Mouse (Mus musculus) CH12.LX (cell line): ENCODE data around the gene Ttc34. TPM values are rescaled to one million over a fixed set of nuclear protein-coding genes. Genes with fewer than 3 reads are reported as not detected.

ENCODE experiments used
- DNase-seq: peaks from one replicate; pipeline ENCODE4 v3.0.0-alpha.2; 2013; ENCODE audit errors: extremely low read depth
- H3K27ac ChIP-seq: 2 replicates; pipeline ENCODE4 v1.5.1; 2012; ENCODE audit warnings: low read depth, mild to moderate bottlenecking, control low read depth, moderate library complexity; ENCODE audit not compliant: insufficient read depth
- H3K27me3 ChIP-seq: replicated peaks from 2 replicates; pipeline ENCODE3; 2012; ENCODE audit warnings: inconsistent platforms
- H3K36me3 ChIP-seq, 2 experiments: replicated peaks in 1 of 2; 2 replicates each; pipeline versions ENCODE3 to v1.6.1; 2012; ENCODE audit warnings: inconsistent platforms in 1 of 2, low read length in 1 of 2, mild to moderate bottlenecking in 1 of 2, mixed read lengths in 1 of 2, moderate library complexity in 1 of 2; ENCODE audit not compliant: control insufficient read depth in 1 of 2, insufficient read depth in 1 of 2
- H3K4me1 ChIP-seq, 2 experiments: 2 replicates each; pipeline ENCODE4 v1.6.1; 2012; ENCODE audit warnings: inconsistent platforms in 1 of 2, moderate library complexity in 1 of 2; ENCODE audit not compliant: insufficient read depth in 2 of 2, control insufficient read depth in 1 of 2
- H3K4me2 ChIP-seq: 2 replicates; pipeline ENCODE4 v1.6.1; 2012; ENCODE audit warnings: low read depth, mild to moderate bottlenecking, control low read depth; ENCODE audit not compliant: poor library complexity, insufficient read depth, severe bottlenecking
- H3K4me3 ChIP-seq, 3 experiments: fragments of 150-350 bp in 1 of 3; sonication (generic) in 1 of 3; replicated peaks in 1 of 3; 2 replicates each; pipeline versions ENCODE3 to v1.5.1; 2011 to 2012; ENCODE audit warnings: low read depth in 2 of 3, low read length in 2 of 3, mild to moderate bottlenecking in 2 of 3, moderate library complexity in 2 of 3, control low read depth in 1 of 3, improper control_type of control experiment in 1 of 3, inconsistent platforms in 1 of 3, mixed read lengths in 1 of 3; ENCODE audit not compliant: poor library complexity in 1 of 3
- H3K79me2 ChIP-seq: replicated peaks from 2 replicates; pipeline ENCODE4 v1.6.1; 2012; ENCODE audit warnings: mild to moderate bottlenecking, moderate library complexity; ENCODE audit not compliant: control insufficient read depth, poor library complexity, insufficient read depth, severe bottlenecking; ENCODE audit errors: extremely low read depth
- H3K9ac ChIP-seq: 2 replicates; pipeline ENCODE4 v1.6.1; 2012; ENCODE audit warnings: low read depth, mild to moderate bottlenecking, control low read depth, moderate library complexity; ENCODE audit not compliant: insufficient read depth
- H3K9me3 ChIP-seq: replicated peaks from 2 replicates; pipeline ENCODE3; 2012; ENCODE audit warnings: low read length, inconsistent platforms, mixed read lengths
- BHLHE40 ChIP-seq: IDR thresholded peaks from 2 replicates; pipeline ENCODE4 v1.6.1; 2011; ENCODE audit warnings: mild to moderate bottlenecking, low read depth, low read length, improper control_type of control experiment
- CHD2 ChIP-seq: IDR thresholded peaks from 2 replicates; pipeline ENCODE4 v1.6.1; 2011; ENCODE audit warnings: low read length, improper control_type of control experiment
- ELF1 ChIP-seq: IDR thresholded peaks from 2 replicates; pipeline ENCODE4 v1.6.1; 2014; ENCODE audit warnings: low read depth, mild to moderate bottlenecking, inconsistent platforms, low read length, improper control_type of control experiment
- EP300 ChIP-seq: IDR thresholded peaks from 2 replicates; pipeline ENCODE4 v1.6.1; 2011; ENCODE audit warnings: low read length, improper control_type of control experiment
- GABPA ChIP-seq: IDR thresholded peaks from 2 replicates; pipeline ENCODE4 v1.6.1; 2012; ENCODE audit warnings: low read depth, low read length, improper control_type of control experiment, inconsistent platforms; ENCODE audit not compliant: insufficient replicate concordance
- HCFC1 ChIP-seq: IDR thresholded peaks from 2 replicates; pipeline ENCODE4 v1.6.1; 2012; ENCODE audit warnings: low read depth, mild to moderate bottlenecking, inconsistent platforms, low read length, improper control_type of control experiment
- JUN ChIP-seq: IDR thresholded peaks from 2 replicates; pipeline ENCODE4 v1.6.1; 2011; ENCODE audit warnings: low read depth, mild to moderate bottlenecking, low read length, improper control_type of control experiment, moderate library complexity; ENCODE audit not compliant: insufficient read depth
- JUND ChIP-seq: conservative IDR thresholded peaks from 2 replicates; pipeline ENCODE4 v1.6.1; 2011; ENCODE audit warnings: low read depth, low read length, improper control_type of control experiment
- MAFK ChIP-seq: IDR thresholded peaks from 2 replicates; pipeline ENCODE4 v1.6.1; 2011; ENCODE audit warnings: low read length, improper control_type of control experiment; ENCODE audit not compliant: insufficient replicate concordance
- MAZ ChIP-seq: IDR thresholded peaks from 2 replicates; pipeline ENCODE4 v1.6.1; 2012; ENCODE audit warnings: low read depth, mild to moderate bottlenecking, inconsistent platforms, low read length, improper control_type of control experiment, moderate library complexity
- MXI1 ChIP-seq: IDR thresholded peaks from 2 replicates; pipeline ENCODE4 v1.6.1; 2011; ENCODE audit warnings: mild to moderate bottlenecking, low read depth, low read length, improper control_type of control experiment
- MYC ChIP-seq: IDR thresholded peaks from 2 replicates; pipeline ENCODE4 v1.6.1; 2011; ENCODE audit warnings: low read depth, mild to moderate bottlenecking, improper control_type of control experiment, low read length
- NELFE ChIP-seq: IDR thresholded peaks from 2 replicates; pipeline ENCODE4 v1.6.1; 2011; ENCODE audit warnings: low read depth, low read length, improper control_type of control experiment
- POLR2A ChIP-seq: IDR thresholded peaks from 2 replicates; pipeline ENCODE4 v1.6.1; 2011; ENCODE audit warnings: low read depth, mild to moderate bottlenecking, improper control_type of control experiment, low read length
- SMC3 ChIP-seq: IDR thresholded peaks from 2 replicates; pipeline ENCODE4 v1.6.1; 2011; ENCODE audit warnings: low read depth, low read length, improper control_type of control experiment
- TBP ChIP-seq: conservative IDR thresholded peaks from 2 replicates; pipeline ENCODE4 v1.6.1; 2011; ENCODE audit warnings: low read depth, low read length, improper control_type of control experiment
- TCF12 ChIP-seq: IDR thresholded peaks from 2 replicates; pipeline ENCODE4 v1.6.1; 2014; ENCODE audit warnings: low read depth, mild to moderate bottlenecking, inconsistent platforms, low read length, improper control_type of control experiment
- USF1 ChIP-seq: IDR thresholded peaks from 2 replicates; pipeline ENCODE4 v1.6.1; 2014; ENCODE audit warnings: low read depth, mild to moderate bottlenecking, inconsistent platforms, low read length, improper control_type of control experiment
- USF2 ChIP-seq: conservative IDR thresholded peaks from 2 replicates; pipeline ENCODE4 v1.6.1; 2011; ENCODE audit warnings: low read depth, low read length, improper control_type of control experiment
- ZC3H11A ChIP-seq: IDR thresholded peaks from 2 replicates; pipeline ENCODE4 v1.6.1; 2012; ENCODE audit warnings: low read depth, mild to moderate bottlenecking, inconsistent platforms, low read length, improper control_type of control experiment
- ZNF384 ChIP-seq: IDR thresholded peaks from 2 replicates; pipeline ENCODE4 v1.6.1; 2012; ENCODE audit warnings: low read depth, low read length, improper control_type of control experiment, inconsistent platforms
- dilution Hi-C: fragments of 300-500 bp; cut with MboI; formaldehyde crosslinking; loops from 2 replicates; pipeline ENCODE4 v1.14.3; 2020; ENCODE audit warnings: low sequenced_read_pairs; ENCODE audit not compliant: extremely low pct_unique_long_range_greater_than_20kb, extremely low pct_ligation_motif_present
- in situ Hi-C: fragments of 300-500 bp; cut with MboI; formaldehyde crosslinking; loops from 3 replicates; pipeline ENCODE4 v1.14.3; 2019; ENCODE audit warnings: low sequenced_read_pairs, low pct_ligation_motif_present, low pct_unique_long_range_greater_than_20kb, mixed read lengths
- polyA plus RNA-seq: library from polyadenylated mRNA; unstranded; fragments of >175 nt; gene quantifications from 2 replicates; pipeline ENCODE4 v1.2.1, GENCODE M21; 2012; ENCODE audit warnings: low read depth; ENCODE audit not compliant: insufficient read length
- total RNA-seq, 2 experiments: library from RNA; depleted of rRNA; stranded (reverse); fragments of 300-350 nt in 1 of 2; fragments of >200 nt in 1 of 2; gene quantifications; 2 replicates each; pipeline ENCODE4 v1.2.3; 2012 to 2014

Gene Ttc34
- total and polyA plus RNA-seq, 3 experiments: not detected

GRCm38 (mm10) chr4:154877864-154878548 is 40.7 kb downstream of the Ttc34 start (continued):
- TF ChIP-seq GABPA (no peak), JUND (no peak), MAZ (0 out of 2 replicates have a peak, but pooled peaks have one; percentile 40), JUN (no peak), HCFC1 (peak; percentile 71), BHLHE40 (no peak), MXI1 (peak; percentile 62; the same call in 1 of the 2 replicates), MYC (peak; percentile 32; the same call in 1 of the 2 replicates), MAFK (no peak), SMC3 (peak; percentile 90), NELFE (peak; percentile 77), TCF12 (peak; percentile 60; the same call in 1 of the 2 replicates)

GRCm38 (mm10) chr4:154880730-154881129 is 43.5 kb downstream of the Ttc34 start:
- no peak overlapping the region for H3K9ac ChIP-seq

GRCm38 (mm10) chr4:154882014-154882659 is 44.9 kb downstream of the Ttc34 start:
- in situ Hi-C loops (loop anchor here (5.0 to 10.0 kb wide), 2 partner anchors 60 to 363 kb away; partner anchors contain the start of gene Faap20), dilution Hi-C loops (loop anchor here (25.0 kb wide), 1 partner anchor 155 kb away; no protein-coding TSS in a partner anchor)
- Histone ChIP-seq H3K36me3 (no peaks in the 10 kb centered on the region), H3K4me2 (peak overlapping the region; percentile 23; the same call in 1 of the 2 replicates), H3K79me2 (no peaks in the 10 kb centered on the region), H3K4me1 (peaks cover 7 to 33% of the 10 kb centered on the region in 2 experiments), H3K27ac (no peak overlapping the region), H3K9ac (no peak overlapping the region), H3K9me3 (no peaks in the 10 kb centered on the region), H3K4me3 (no peak overlapping the region), H3K27me3 (peaks cover 8% of the 10 kb centered on the region)
- TF ChIP-seq HCFC1: no peak
- no peak for TF ChIP-seq NELFE
- no peak for TF ChIP-seq ZC3H11A
- TF ChIP-seq ZNF384: peak; percentile 76
- TF ChIP-seq CHD2: peak; percentile 63; the same call in 1 of the 2 replicates
- no peak for TF ChIP-seq USF1
- DNase-seq: peak; percentile 27

More at GRCm38 (mm10) chr4:154880730-154881129, 43.5 kb downstream of the Ttc34 start:
- Histone ChIP-seq H3K4me1 (peaks cover 7 to 33% of the 10 kb centered on the region in 2 experiments), H3K4me3 (no peak overlapping the region), H3K27ac (no peak overlapping the region), H3K27me3 (peaks cover 18% of the 10 kb centered on the region), H3K36me3 (no peaks in the 10 kb centered on the region), H3K4me2 (no peak overlapping the region)
- DNase-seq: no peak
- dilution Hi-C loops: loop anchor here (25.0 kb wide), 1 partner anchor 157 kb away; no protein-coding TSS in a partner anchor
- no peak for TF ChIP-seq POLR2A
- no peak for TF ChIP-seq MAZ
- no peak for TF ChIP-seq TBP
- no peak for TF ChIP-seq ELF1
- TF ChIP-seq USF2: no peak
- no peak for TF ChIP-seq EP300
- no peak for TF ChIP-seq SMC3
- no peak for TF ChIP-seq TCF12
- TF ChIP-seq, all 38 proteins: peak for 0
- in situ Hi-C loops: loop anchor here (5.0 to 10.0 kb wide), 2 partner anchors 62 to 364 kb away; partner anchors contain the start of gene Faap20
- Histone ChIP-seq H3K79me2 (no peaks in the 10 kb centered on the region), H3K9me3 (no peaks in the 10 kb centered on the region)
